Mouse (Mus musculus) limb, embryonic 15.5 days (tissue): ENCODE results near the gene Runx2. TPM values are rescaled to one million over a fixed set of nuclear protein-coding genes. Genes with fewer than 3 reads are reported as not detected.

ENCODE experiments used
- ATAC-seq: fragments of 200-750 bp; cut with Nextera tagmentation; 2 replicates; pipeline ENCODE4 v1.8.0; 2017; ENCODE audit warnings: low read depth, moderate TSS enrichment; ENCODE audit not compliant: insufficient number of reproducible peaks, low FRiP score, low TSS enrichment
- H3K27ac ChIP-seq: fragments of 300-500 bp; sonication (generic); 2 replicates; pipeline ENCODE4 v1.5.1; 2015; ENCODE audit warnings: moderate library complexity, mild to moderate bottlenecking, inconsistent platforms
- H3K27me3 ChIP-seq: fragments of 300-500 bp; sonication (generic); 2 replicates; pipeline ENCODE4 v1.6.1; 2015; ENCODE audit warnings: inconsistent platforms
- H3K36me3 ChIP-seq: fragments of 300-500 bp; sonication (generic); 2 replicates; pipeline ENCODE4 v1.6.1; 2015; ENCODE audit warnings: inconsistent platforms
- H3K4me1 ChIP-seq: fragments of 300-500 bp; sonication (generic); 2 replicates; pipeline ENCODE4 v1.6.1; 2015; ENCODE audit warnings: inconsistent platforms
- H3K4me2 ChIP-seq: fragments of 300-500 bp; sonication (generic); 2 replicates; pipeline ENCODE4 v1.6.1; 2015; ENCODE audit warnings: mild to moderate bottlenecking, inconsistent platforms
- H3K4me3 ChIP-seq: fragments of 300-500 bp; sonication (generic); 2 replicates; pipeline ENCODE4 v1.5.1; 2015; ENCODE audit warnings: mild to moderate bottlenecking, inconsistent platforms
- H3K9ac ChIP-seq: fragments of 300-500 bp; sonication (generic); 2 replicates; pipeline ENCODE4 v1.6.1; 2015; ENCODE audit warnings: inconsistent platforms
- H3K9me3 ChIP-seq: fragments of 300-500 bp; sonication (generic); 2 replicates; pipeline ENCODE4 v1.6.1; 2016; ENCODE audit warnings: inconsistent platforms
- WGBS: fragments of 180-500 bp; shearing (Covaris S2); methylation state at CpG from one replicate; pipeline ENCODE4 v1.1.7; 2015; 5-methylcytosine and 5-hydroxymethylcytosine counted together
- polyA plus RNA-seq: library from polyadenylated mRNA; unstranded; fragments of >200 nt; fragmentation: Nextera tagmentation; extraction: Ambion mirVana; gene quantifications from 2 replicates; pipeline ENCODE4 v1.2.1, GENCODE M21; 2015

Runx2 gene
- polyA plus RNA-seq, 1 experiment from 2014 or later: 13.1 TPM

- peaks cover 24% of the 10 kb centered on the region for H3K27me3 ChIP-seq
- ATAC-seq: no peak
Measured at GRCm38 (mm10) chr17:44566992-44567391, 247.6 kb downstream of the Runx2 start.

GRCm38 (mm10) chr17:44565884-44566515 is 248.6 kb downstream of the Runx2 start:
- Histone ChIP-seq H3K27ac (no peak overlapping the region), H3K36me3 (no peaks in the 10 kb centered on the region), H3K4me1 (peaks cover 23% of the 10 kb centered on the region), H3K9me3 (no peaks in the 10 kb centered on the region), H3K27me3 (peaks cover 29% of the 10 kb centered on the region), H3K4me3 (no peak overlapping the region), H3K4me2 (no peak overlapping the region), H3K9ac (no peak overlapping the region)
- ATAC-seq: no peak
- 50% methylated on average over 8 of the region's 8 CpGs for WGBS

More at GRCm38 (mm10) chr17:44566992-44567391, 247.6 kb downstream of the Runx2 start:
- Histone ChIP-seq H3K4me1 (peaks cover 23% of the 10 kb centered on the region), H3K27ac (no peak overlapping the region), H3K9me3 (no peaks in the 10 kb centered on the region), H3K9ac (no peak overlapping the region), H3K4me2 (no peak overlapping the region), H3K36me3 (no peaks in the 10 kb centered on the region), H3K4me3 (no peak overlapping the region)
- WGBS: 77% methylated on average over 5 of the region's 5 CpGs

DNA sequence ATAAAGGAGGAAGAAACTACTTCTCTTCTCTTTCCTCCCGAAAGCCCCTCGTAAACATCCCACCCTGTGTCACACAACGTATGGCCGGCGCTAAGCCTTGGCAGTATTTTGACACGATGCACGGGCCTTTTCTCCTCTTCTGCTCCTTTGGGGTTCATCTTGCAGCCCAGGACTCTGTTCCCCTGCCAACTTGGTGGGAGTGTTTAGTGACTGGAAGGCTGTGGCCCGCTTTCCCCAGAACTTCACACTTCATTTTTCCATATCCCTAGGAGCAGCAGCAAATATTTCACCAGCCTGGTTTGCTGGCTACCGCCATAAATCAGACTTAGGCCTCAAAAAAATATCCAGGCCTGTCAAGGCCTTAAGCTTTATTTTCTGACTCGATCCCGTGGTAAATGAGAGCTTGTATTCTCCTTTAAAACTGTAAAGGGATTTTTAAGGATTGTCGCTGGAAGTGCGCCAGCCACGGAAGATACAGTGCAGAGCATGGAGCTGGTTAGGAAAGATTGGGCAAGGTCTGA is 249.2 kb downstream of the Runx2 start:
- Histone ChIP-seq H3K27me3 (peaks cover 32% of the 10 kb centered on the region), H3K4me2 (0 out of 2 replicates have a peak overlapping the region, but pooled peaks have one; percentile 1)
- 0 out of 2 replicates have a peak, but pooled peaks have one; percentile 41 for ATAC-seq

DNA sequence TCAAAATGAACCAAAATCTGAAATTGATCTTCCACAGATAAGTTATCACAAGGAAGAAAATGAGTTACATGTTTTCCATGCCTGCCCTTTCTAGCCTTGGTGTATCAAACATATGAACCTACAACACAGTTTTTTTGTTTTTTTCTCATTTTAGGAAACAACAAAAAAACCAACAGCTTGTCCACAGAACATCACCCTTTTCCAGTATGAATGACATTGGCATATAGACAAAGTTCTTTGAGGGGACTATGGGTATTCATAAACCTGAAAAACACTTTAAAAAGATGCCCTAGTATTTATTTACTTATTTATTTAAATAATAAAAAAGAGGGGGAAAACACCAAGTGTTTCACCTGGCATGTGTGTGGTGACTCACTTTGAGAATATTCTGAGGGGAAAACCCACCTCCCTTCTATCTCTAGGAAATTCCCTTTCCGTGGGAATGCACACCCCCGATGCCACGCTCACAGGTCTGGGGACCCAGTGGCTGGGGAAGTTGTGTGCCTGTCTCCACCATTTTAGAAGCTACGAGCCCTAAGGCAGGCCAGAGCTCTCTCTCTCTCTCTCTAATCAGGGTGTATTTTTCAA is 249.9 kb downstream of the Runx2 start:
- no peak for ATAC-seq
- no peak overlapping the region; the same call in 1 of the 2 replicates for H3K9ac ChIP-seq
- H3K4me1 ChIP-seq: peaks cover 26% of the 10 kb centered on the region
- H3K4me3 ChIP-seq: no peak overlapping the region
- 0 out of 2 replicates have a peak overlapping the region, but pooled peaks have one; percentile 1 for H3K4me2 ChIP-seq
- 30% methylated on average over 4 of the region's 4 CpGs for WGBS
- peaks cover 33% of the 10 kb centered on the region for H3K27me3 ChIP-seq
- H3K9me3 ChIP-seq: no peaks in the 10 kb centered on the region
- no peaks in the 10 kb centered on the region for H3K36me3 ChIP-seq
- H3K27ac ChIP-seq: peak overlapping the region; percentile 40; the same call in 1 of the 2 replicates

More for the DNA sequence above, 249.2 kb downstream of the Runx2 start:
- Histone ChIP-seq H3K9me3 (no peaks in the 10 kb centered on the region), H3K4me1 (peaks cover 23% of the 10 kb centered on the region), H3K27ac (peak overlapping the region; percentile 40), H3K4me3 (no peak overlapping the region), H3K36me3 (no peaks in the 10 kb centered on the region), H3K9ac (no peak overlapping the region; the same call in 1 of the 2 replicates)
- WGBS: 18% methylated on average over 14 of the region's 14 CpGs

DNA sequence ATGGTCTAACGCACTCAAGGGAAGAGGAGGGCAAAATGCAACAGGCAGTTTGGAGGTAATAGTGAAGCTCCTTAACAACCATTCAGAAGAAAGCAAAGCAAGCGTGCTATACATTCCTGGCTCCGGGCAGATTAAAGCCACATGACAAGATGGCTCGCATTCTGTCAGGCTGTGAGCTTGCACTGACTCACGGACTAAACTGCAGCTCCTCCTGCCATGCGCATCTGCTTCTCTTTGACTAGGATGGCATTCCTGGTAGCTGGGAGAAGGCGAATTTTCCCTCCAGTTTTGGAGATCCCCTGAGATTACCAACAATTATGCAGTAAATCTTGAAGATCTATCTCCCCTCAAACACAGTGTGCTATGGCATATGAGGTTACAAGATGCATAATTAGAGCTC is 254.6 kb downstream of the Runx2 start:
- no peaks in the 10 kb centered on the region for H3K9me3 ChIP-seq
- H3K4me3 ChIP-seq: no peak overlapping the region
- WGBS: 26% methylated on average over 7 of the region's 7 CpGs
- no peak for ATAC-seq
- no peak overlapping the region for H3K9ac ChIP-seq
- H3K36me3 ChIP-seq: no peaks in the 10 kb centered on the region
- H3K27ac ChIP-seq: no peak overlapping the region
- H3K4me1 ChIP-seq: peaks cover 15% of the 10 kb centered on the region
- H3K27me3 ChIP-seq: peaks cover 27% of the 10 kb centered on the region; the same call in 1 of the 2 replicates
- no peak overlapping the region for H3K4me2 ChIP-seq

- no peak overlapping the region for H3K4me2 ChIP-seq
- H3K9me3 ChIP-seq: no peaks in the 10 kb centered on the region
- no peak overlapping the region for H3K4me3 ChIP-seq
- H3K36me3 ChIP-seq: no peaks in the 10 kb centered on the region
- H3K4me1 ChIP-seq: peaks cover 5% of the 10 kb centered on the region; the same call in 1 of the 2 replicates
- H3K27ac ChIP-seq: no peak overlapping the region
- no peak overlapping the region for H3K9ac ChIP-seq
- ATAC-seq: no peak
- H3K27me3 ChIP-seq: peaks cover 26% of the 10 kb centered on the region; the same call in 1 of the 2 replicates
- 73% methylated on average over 16 of the region's 16 CpGs for WGBS
Measured at GRCm38 (mm10) chr17:44557199-44558111, 257.1 kb downstream of the Runx2 start.

- no peak overlapping the region for H3K27ac ChIP-seq
- WGBS: 88% methylated on average over 4 of the region's 4 CpGs
- ATAC-seq: no peak
Measured at GRCm38 (mm10) chr17:44554941-44555340, 259.7 kb downstream of the Runx2 start.

DNA sequence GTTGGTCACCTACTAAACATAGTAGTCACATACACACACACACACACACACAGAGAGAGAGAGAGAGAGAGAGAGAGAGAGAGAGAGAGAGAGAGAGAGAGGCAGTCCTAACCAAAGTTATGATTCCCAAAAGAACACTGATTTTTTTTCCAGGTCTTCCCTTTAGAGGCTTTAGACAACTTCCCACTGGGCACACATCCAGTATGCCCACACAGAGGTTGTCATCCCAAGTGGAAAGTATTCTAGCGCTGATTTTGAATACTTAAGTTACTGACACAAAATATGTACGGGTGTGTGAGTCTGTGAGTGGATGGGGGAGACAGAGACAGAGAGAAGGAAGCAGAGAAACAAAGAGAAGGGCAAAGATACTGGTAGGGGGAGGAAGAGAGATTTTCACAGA is 265.0 kb downstream of the Runx2 start:
- Histone ChIP-seq H3K9me3 (no peaks in the 10 kb centered on the region), H3K9ac (no peak overlapping the region), H3K4me2 (no peak overlapping the region), H3K4me1 (peaks cover 6% of the 10 kb centered on the region), H3K36me3 (no peaks in the 10 kb centered on the region), H3K27ac (no peak overlapping the region), H3K4me3 (no peak overlapping the region), H3K27me3 (peaks cover 14% of the 10 kb centered on the region)
- no peak for ATAC-seq
- WGBS: 68% methylated on average over 2 of the region's 2 CpGs

More at GRCm38 (mm10) chr17:44554941-44555340, 259.7 kb downstream of the Runx2 start:
- H3K4me1 ChIP-seq: peaks cover 4% of the 10 kb centered on the region; the same call in 1 of the 2 replicates
- no peak overlapping the region for H3K9ac ChIP-seq
- H3K4me3 ChIP-seq: no peak overlapping the region
- no peaks in the 10 kb centered on the region for H3K9me3 ChIP-seq
- peaks cover 12% of the 10 kb centered on the region; the same call in 1 of the 2 replicates for H3K27me3 ChIP-seq
- no peaks in the 10 kb centered on the region for H3K36me3 ChIP-seq
- H3K4me2 ChIP-seq: no peak overlapping the region

DNA sequence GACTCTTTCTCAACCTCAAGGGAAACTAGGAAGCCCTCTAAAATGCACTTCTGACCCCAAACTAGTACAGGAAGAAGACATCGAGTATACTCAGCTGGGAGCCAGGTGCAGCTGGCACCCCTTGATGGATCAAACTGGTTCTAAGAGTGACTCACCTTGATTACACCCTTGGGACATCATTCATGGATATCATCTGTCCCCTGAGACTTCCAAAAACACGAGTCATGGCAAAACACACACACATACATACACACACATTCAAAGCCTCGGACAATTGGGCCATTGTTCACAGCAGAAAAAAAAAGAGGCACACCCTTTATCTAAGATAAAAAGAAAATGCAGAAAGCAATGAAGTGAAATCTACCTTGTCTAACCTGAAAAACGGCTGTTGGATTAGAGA is 266.7 kb downstream of the Runx2 start:
- ATAC-seq: no peak
- Histone ChIP-seq H3K36me3 (no peaks in the 10 kb centered on the region), H3K9ac (no peak overlapping the region), H3K9me3 (no peaks in the 10 kb centered on the region), H3K4me3 (no peak overlapping the region), H3K4me2 (no peak overlapping the region), H3K27ac (no peak overlapping the region), H3K4me1 (peaks cover 6% of the 10 kb centered on the region), H3K27me3 (peaks cover 10% of the 10 kb centered on the region)
- WGBS: 57% methylated on average over 4 of the region's 4 CpGs

DNA sequence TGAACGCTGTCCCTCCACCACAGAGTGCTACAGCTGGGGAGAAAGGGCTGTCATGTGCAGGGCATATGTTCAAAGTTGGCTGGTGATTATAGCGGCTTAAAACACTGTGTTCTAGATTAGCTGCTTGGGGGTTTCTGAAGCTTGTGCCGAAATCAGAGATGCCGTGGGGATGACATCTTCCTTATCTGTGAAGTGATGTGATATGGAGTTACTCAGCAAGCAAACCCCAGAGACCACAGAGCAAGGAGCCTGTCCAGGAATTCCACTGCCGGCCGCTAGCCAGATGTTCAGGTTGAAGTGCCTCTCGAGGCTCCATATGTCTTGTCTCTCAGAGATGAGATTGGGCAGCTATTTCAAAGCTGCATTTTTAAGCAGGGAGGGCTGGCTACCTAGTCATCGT is 267.8 kb downstream of the Runx2 start:
- 49% methylated on average over 8 of the region's 8 CpGs for WGBS

DNA sequence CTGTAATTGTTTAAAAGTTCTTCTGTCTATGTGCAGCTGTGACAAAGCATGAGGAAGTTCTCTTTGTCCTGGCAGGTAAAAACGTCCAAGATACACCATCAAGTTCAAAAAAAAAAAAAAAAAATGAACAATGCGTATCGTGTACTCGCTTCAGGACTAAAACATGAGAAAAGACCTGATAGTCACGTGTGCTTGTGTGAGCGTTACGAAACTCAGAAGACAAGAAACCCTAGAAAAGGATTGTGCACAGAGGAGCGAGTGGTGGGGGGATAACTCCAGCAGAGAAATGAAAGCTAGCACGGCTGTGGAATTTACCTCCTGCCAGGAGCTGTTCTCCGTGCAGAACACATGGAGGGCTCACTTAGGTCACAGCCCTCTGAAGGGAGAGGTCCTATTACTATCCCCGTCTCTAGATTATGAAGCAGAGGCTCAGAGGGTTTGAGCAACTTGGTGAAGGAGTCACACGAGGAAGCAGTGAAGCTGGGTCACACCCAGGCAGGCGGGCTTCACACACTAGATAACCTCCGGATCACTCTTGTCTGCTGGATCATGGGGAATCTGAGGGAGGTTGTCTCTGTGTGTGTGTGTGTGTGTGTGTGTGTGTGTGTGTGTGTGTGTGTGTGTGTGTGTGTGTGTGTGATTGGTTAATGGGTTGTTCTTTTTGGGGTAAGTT is 269.3 kb downstream of the Runx2 start:
- H3K9ac ChIP-seq: no peak overlapping the region
- H3K27me3 ChIP-seq: peaks cover 14% of the 10 kb centered on the region
- H3K4me2 ChIP-seq: no peak overlapping the region
- no peak overlapping the region for H3K27ac ChIP-seq
- peaks cover 11% of the 10 kb centered on the region for H3K4me1 ChIP-seq
- WGBS: 38% methylated on average over 14 of the region's 14 CpGs
- H3K36me3 ChIP-seq: no peaks in the 10 kb centered on the region
- H3K9me3 ChIP-seq: no peaks in the 10 kb centered on the region
- H3K4me3 ChIP-seq: no peak overlapping the region
- no peak for ATAC-seq

More for the DNA sequence above, 267.8 kb downstream of the Runx2 start:
- ATAC-seq: no peak
- no peak overlapping the region for H3K27ac ChIP-seq
- H3K4me3 ChIP-seq: no peak overlapping the region
- H3K9ac ChIP-seq: no peak overlapping the region
- H3K9me3 ChIP-seq: no peaks in the 10 kb centered on the region
- H3K27me3 ChIP-seq: peaks cover 10% of the 10 kb centered on the region
- no peak overlapping the region for H3K4me2 ChIP-seq
- H3K4me1 ChIP-seq: peaks cover 6% of the 10 kb centered on the region
- no peaks in the 10 kb centered on the region for H3K36me3 ChIP-seq
